Mouse (Mus musculus): ENCODE results near the gene Pax5.
"Not testable (repeated sequence)": the region's sequence is repeated elsewhere in the genome, so short reads cannot be mapped to it uniquely, and the experiment has no call there.

Gene Pax5

GRCm38 (mm10) chr4:44709740-44710700 lies at the start of gene Pax5:
Gene Pax5, minus strand, starts transcription at chr4:44710487.
- no peak for DNase-seq (ENCODE audit: low spot score in 2 of 2)

- DNase-seq (ENCODE audit: low spot score in 2 of 2): not testable (repeated sequence)
Measured at GRCm38 (mm10) chr4:44757131-44757530, 46.8 kb upstream of the Pax5 start.

GRCm38 (mm10) chr4:44756134-44756951 lies 46.1 kb upstream of the Pax5 start:
- peak; percentile 91 to 92 for DNase-seq (ENCODE audit: low spot score in 2 of 2)

- no peak for DNase-seq (ENCODE audit: low spot score in 2 of 2)
Measured at GRCm38 (mm10) chr4:44755553-44756133, 45.4 kb upstream of the Pax5 start, which contains the start of gene Zcchc7. Gene Zcchc7, plus strand, starts transcription at chr4:44755877.

GRCm38 (mm10) chr4:44740471-44740870 lies 30.2 kb upstream of the Pax5 start:
- no peak for DNase-seq (ENCODE audit: low spot score in 2 of 2)

GRCm38 (mm10) chr4:44721237-44721636 lies 10.9 kb upstream of the Pax5 start:
- DNase-seq (ENCODE audit: low spot score in 2 of 2): no peak

- no peak for DNase-seq (ENCODE audit: low spot score in 2 of 2)
Measured at GRCm38 (mm10) chr4:44720046-44720445, 9.8 kb upstream of the Pax5 start.

GRCm38 (mm10) chr4:44717676-44718075 lies 7.4 kb upstream of the Pax5 start:
- DNase-seq (ENCODE audit: low spot score in 2 of 2): no peak

GRCm38 (mm10) chr4:44716391-44716790 lies 6.1 kb upstream of the Pax5 start:
- no peak for DNase-seq (ENCODE audit: low spot score in 2 of 2)

- no peak for DNase-seq (ENCODE audit: low spot score in 2 of 2)
Measured at GRCm38 (mm10) chr4:44715621-44716160, 5.4 kb upstream of the Pax5 start.

- DNase-seq (ENCODE audit: low spot score in 2 of 2): no peak
Measured at GRCm38 (mm10) chr4:44714111-44714621, 3.9 kb upstream of the Pax5 start.

- DNase-seq (ENCODE audit: low spot score in 2 of 2): no peak
Measured at GRCm38 (mm10) chr4:44713554-44714051, 3.3 kb upstream of the Pax5 start.

- no peak for DNase-seq (ENCODE audit: low spot score in 2 of 2)
Measured at GRCm38 (mm10) chr4:44712786-44713553, 2.7 kb upstream of the Pax5 start.

- DNase-seq (ENCODE audit: low spot score in 2 of 2): no peak
Measured at GRCm38 (mm10) chr4:44712051-44712700, 1.9 kb upstream of the Pax5 start.

GRCm38 (mm10) chr4:44711136-44711900 lies 1.0 kb upstream of the Pax5 start:
- DNase-seq (ENCODE audit: low spot score in 2 of 2): no peak

- no peak for DNase-seq (ENCODE audit: low spot score in 2 of 2)
Measured at GRCm38 (mm10) chr4:44710701-44711097, 412 bp upstream of the Pax5 start.

- no peak for DNase-seq (ENCODE audit: low spot score in 2 of 2)
Measured at GRCm38 (mm10) chr4:44709091-44709695, 1.1 kb downstream of the Pax5 start.

GRCm38 (mm10) chr4:44708311-44708710 lies 2.0 kb downstream of the Pax5 start:
- DNase-seq (ENCODE audit: low spot score in 2 of 2): no peak

- DNase-seq (ENCODE audit: low spot score in 2 of 2): no peak
Measured at GRCm38 (mm10) chr4:44706865-44707264, 3.4 kb downstream of the Pax5 start.
